Mouse (Mus musculus) megakaryocyte-erythroid progenitor cell, adult 5-6 weeks (primary cell): ENCODE results near the gene Hba-a1. TPM values are rescaled to one million over a fixed set of nuclear protein-coding genes. Genes with fewer than 3 reads are reported as not detected.
"Not testable (repeated sequence)": the region's sequence is repeated elsewhere in the genome, so short reads cannot be mapped to it uniquely, and the experiment has no call there.

ENCODE experiments used
- ATAC-seq: replicated peaks from 2 replicates; pipeline ENCODE4 v1.8.0; 2016; ENCODE audit warnings: mild to moderate bottlenecking, inconsistent platforms; ENCODE audit not compliant: severe bottlenecking, poor library complexity, low FRiP score, low TSS enrichment
- total RNA-seq, 2 experiments: library from RNA; stranded (forward) in 1 of 2; stranded (reverse) in 1 of 2; fragments of 200-1000, 215-1000 nt in 1 of 2; fragments of >200 nt in 1 of 2; fragmentation: Nextera tagmentation in 1 of 2; gene quantifications; 2 replicates each; pipeline ENCODE4 v1.2.3; 2014 to 2017

Hba-a1 gene
- total RNA-seq, 2 experiments from 2014 or later = 99.3 to 247 TPM

DNA sequence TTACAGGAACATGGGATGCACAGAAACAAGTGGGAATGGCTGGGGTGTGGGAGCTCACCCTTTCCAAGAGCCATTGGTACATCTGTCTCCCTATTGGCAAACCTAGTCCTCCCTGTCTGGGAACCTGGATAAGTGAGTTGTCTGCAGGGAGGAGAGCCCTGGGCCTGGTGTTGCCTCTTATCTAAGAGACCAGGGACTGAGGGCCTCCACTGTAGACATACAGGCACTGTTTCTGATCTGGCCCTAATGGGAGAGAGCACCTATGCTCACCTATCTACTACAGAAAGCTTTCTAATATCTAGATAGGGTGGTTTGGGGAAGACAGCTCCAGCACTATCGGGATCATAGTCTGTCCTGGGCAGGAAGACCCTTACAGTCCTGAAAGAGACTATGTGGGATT is 27.2 kb upstream of the Hba-a1 start:
- ATAC-seq = peak; percentile 97

DNA sequence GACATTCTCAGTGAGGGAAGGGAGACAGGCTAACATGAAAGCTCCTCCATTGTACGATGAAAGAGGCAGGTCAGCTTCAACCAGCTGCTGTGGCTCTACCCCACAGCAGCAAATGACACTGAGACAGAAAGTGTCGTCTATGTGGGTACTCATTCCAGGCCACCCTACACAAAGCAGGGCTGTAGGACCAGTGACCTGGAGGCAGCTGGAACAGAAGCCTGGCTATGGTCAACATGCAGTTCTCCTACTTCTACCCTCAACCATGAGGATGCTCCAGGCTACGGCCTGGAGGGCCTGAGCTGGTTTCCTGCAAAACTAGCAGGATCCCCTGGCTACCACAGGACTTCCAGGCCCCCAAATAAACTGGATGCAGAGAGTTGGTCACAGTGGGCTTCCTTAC is 26.7 kb upstream of the Hba-a1 start:
- peak; percentile 11; the same call in 1 of the 2 replicates for ATAC-seq

DNA sequence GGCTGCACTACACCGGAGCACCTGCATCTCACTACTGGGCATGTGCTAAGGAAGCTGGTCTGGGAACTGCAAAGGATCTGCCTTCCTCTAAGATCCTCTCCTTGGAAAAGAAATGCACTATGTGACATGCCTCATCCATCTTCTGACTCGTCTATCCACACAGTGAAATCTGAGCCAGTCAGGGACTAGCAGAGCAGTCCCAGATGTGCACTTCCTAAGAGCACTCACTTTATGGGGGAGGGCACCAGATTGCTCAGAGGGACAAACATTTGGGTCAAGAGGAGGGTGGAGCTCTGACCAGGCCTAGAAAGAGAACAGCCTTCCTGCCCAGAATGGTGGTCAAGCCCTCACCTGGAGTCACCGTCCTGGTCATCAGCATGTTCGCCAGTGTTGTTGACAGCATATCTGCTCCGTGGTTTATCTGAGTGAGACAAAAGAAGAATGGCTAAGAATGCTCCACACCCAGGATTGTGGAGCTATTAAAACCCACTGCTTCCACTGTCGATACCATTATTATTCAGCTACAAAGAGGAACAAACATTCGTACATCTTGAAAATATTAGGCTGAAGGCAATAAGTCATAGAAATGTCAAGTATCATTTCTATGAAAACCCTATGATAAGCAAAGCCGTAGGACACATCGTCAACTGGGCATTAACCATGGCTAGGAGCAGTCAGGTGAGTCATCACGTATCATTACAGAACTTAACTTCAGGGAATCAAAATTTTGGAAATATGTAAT is 20.5 kb upstream of the Hba-a1 start:
- no peak for ATAC-seq

DNA sequence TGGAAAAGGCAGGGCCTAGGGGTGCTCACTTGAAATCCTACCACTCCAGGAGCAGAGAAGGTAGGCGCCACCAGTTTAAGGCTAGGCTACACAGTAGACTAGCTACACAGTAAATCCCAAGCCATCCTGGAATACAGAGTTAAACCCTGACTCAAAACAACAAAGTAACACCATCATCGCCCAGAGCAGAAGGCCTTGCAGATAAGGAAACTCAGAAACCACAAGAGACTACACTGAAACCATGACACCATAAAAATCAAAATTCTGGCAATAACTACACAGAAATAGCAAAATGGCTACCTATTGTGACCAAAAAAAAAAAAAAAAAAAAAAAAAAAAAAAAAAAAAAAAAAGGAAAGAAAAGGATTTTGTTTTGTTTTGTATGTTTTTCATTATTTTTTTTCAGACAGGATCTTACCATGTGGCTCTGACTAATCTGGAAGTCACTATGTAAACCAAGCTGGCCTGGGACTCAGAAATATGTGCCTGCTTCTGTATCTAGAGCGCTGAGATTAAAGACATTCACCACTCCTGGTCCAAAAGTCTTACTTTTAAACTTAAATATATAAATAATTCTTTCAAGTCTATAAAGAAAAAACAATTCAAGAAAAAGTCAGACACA is 18.1 kb upstream of the Hba-a1 start:
- ATAC-seq = peak; percentile 78

DNA sequence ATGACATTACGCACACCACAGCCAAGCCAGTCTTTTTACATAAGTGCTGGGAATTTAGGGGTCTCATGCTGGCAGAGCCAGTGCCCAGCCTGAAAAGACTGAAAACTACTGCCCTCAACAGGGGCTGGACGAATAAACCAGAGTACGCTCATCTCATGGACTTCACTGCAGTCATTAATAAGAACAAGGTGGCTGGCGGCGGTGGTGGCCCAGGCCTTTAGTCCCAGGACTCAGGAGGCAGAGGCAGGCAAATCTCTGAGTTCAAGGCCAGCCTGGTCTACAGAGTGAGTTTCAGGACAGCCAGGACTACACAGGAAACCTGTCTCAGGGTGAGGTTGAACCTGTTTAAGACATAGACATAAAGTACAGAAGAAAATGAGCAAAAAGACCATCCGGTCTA is 17.1 kb upstream of the Hba-a1 start:
- no peak for ATAC-seq

DNA sequence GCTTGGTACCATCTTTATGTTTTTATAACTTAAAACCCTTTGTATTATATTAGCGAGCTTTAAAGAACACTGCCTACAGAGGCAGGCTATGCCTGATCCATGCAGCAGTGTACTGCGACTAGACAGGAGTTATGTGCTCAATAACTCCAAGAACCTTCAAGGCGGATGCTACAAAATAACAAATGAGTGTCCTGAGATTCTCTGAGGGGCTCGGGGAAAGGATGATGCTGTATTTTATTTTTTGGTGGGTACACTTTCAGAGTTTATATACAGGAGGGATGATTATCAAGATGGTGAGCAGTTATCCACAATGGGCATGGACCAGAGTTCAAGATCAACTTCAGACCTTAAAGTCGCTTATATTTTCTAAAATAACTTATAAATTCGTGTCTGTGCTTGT is 16.5 kb upstream of the Hba-a1 start:
- ATAC-seq = no peak

DNA sequence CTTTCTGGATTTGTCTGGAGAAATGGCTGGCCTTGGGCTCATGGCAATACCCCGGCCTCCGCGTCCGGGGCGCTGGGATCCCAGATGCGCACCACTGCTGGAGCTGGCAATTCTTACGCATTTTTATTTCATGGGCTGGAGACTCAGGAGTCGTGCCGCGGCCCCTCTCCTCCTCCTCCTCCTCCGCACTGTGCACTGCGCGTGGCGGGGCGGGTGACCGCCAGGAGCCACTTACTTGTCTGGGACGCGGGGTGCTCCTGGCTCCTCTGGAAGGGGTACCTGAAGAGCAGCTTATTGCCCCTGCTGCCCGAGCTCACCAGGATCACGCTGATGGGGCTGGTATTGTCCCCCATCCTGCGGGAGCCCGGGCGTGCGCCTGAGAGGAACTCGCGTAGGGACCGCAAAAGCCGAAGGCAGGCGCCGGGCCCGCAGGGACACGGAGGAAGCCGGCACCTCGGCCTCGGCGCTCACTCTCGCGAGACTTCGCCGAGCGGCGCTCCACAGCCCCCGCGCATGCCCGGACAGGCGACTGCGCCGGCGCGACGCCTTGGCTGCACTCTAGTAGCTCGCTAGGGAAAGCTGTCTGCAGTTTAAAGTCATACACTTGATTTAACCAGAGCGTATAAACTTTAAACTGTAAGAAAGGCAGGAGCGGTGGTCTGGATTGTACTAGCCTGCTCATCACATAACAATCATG is 16.0 kb upstream of the Hba-a1 start, which contains the start of gene Nprl3:
TSS of gene Nprl3 (minus strand) at position 520 of the 697 bp plus-strand sequence.
- ATAC-seq = peak; percentile 79

DNA sequence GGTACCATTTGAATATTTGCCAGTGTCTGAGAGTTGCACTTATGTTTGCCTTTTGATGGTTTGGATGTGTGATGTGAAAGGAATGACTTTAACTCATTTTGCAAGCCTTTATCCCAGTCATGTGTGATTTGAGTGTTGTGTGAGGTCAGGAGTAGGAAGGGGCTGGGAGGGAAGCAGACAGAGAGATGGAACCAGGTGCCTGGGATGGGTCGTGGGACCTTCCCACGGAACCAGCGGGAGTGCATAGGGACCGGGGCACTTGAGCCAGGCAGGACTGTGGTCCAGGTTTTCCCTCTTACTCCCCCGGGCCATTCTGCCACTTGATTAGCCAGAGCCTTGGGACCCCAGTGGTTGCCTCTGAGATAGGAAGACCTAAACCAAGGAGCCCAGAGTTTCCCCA is 15.3 kb upstream of the Hba-a1 start:
- no peak for ATAC-seq

DNA sequence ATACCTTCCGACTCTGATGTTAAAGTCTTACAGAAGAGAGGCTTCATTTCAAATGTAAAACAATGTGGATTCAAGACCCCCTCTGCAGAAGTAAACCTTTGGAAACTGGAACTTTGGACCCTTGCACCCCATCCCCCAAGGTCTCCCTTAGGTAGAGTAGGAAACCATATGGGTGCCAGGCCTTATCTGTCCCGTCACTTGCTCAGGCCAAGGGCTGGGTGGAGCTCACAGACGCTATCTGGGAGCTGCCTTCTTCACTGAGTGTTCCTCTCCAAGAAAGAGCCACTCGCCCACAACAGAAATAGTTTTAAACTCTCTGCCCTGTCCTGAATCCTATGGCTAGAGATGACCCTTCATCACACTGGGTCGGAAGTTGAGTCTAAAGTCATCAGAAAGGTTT is 14.4 kb upstream of the Hba-a1 start:
- peak; percentile 84 for ATAC-seq

DNA sequence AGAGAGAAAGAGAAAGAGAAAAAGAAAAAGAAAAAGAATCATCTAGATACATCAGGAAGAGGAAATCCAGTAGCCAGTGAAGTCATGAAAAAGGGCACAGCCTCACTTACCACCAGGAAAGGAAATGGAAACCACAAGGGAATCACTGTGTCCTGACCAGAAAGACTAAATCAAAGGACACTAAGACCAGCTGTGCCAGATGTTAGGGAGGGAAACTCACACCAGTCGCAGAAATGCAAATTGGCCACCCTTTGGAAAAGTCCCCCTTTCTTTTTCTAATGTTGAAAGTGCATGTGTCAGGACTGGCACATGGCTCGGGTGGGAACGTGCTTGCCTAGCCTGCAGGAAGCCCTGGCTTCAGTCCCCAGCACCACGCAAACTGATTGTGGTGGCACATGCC is 12.1 kb upstream of the Hba-a1 start:
- ATAC-seq = no peak

DNA sequence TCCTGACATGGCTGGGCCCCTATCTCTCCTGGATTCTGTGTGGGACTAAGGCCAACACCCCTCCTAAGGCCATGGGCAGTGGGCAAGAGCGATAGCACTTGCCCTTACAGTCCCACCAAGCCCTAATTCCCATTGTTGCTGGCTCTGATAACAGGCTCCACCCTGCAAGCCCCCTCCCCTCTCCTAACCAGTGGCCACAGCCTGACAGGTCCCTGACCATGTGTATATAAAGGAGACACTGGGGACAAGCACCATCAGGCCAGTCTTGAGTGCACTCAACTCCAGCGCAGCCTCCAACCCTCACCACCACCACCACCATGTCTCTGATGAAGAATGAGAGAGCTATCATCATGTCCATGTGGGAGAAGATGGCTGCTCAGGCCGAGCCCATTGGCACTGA is 7.0 kb upstream of the Hba-a1 start, which contains the start of gene Hba-x:
TSS of gene Hba-x (plus strand) at position 54 of the 400 bp plus-strand sequence.
- no peak for ATAC-seq

DNA sequence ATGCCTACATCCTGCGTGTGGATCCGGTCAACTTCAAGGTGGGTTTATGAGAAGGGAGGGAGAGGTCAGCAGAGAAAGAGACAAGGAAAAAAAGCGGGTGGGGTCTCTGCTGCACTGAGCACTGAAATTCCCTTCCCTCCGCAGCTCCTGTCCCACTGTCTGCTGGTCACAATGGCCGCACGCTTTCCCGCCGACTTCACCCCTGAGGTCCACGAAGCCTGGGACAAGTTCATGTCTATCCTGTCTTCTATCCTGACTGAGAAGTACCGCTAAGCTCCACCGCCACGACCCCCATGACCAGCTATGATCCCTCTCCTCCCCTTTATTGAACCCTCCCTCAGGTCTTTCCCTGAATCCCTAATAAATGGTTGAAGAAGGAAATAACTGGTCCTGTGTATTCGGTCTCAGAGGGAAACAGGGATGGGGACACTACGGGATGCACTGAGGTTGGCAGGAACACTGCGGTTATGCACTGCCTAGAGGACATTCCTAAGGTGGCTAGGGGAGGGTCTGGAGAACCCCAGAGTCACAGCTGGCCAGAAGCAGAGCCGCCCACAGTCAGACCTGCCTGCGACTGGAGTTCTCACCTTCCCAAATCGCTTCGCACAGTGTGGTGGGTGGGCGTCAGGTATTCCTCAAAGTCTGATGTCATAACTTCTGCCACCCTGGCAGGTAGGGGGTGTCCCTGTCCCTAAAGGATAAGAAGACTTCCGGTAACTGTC is 5.4 kb upstream of the Hba-a1 start:
- no peak for ATAC-seq

DNA sequence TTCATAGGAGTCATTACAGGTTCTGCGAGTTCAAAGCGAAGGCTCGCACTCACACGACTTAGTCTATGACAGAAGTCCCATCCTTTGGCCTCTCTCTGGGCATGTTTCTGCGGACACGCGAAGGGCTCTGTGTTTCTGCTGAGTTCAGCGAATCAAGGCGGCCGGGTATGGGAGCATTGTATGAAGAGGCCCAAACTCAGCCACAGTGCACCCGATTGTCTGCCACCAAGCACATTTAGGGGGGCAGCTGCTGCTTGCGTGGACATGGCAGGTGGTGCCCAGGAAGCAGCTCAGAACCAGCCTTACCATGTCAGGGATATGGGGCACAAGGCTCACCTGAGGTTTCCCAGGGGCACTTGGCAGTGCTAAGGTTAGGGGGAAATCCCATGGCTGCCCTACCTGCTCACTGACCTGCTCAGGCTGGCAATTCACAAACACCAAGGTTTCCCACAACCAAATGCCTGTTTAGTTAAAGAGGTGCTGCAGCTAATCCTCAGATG is 4.8 kb upstream of the Hba-a1 start:
- ATAC-seq = no peak

DNA sequence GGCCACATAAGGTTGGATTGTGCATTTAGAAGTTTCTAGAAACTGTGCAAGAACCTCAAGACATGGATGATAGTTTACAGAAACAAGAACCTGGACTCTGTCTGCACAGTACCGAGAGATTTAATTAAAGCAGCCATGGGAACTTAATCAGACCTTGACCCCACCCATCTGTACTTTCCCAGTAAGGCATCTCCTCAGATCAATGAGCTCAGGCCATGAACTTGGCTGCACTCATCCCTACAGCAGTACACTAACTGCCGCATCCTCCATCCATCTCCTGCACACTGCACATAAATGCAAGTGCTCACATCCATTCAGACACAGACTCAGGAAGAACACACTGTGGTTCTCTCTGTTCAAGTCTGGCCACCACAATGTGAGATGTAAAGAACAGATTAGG is 2.7 kb upstream of the Hba-a1 start:
- ATAC-seq = no peak

DNA sequence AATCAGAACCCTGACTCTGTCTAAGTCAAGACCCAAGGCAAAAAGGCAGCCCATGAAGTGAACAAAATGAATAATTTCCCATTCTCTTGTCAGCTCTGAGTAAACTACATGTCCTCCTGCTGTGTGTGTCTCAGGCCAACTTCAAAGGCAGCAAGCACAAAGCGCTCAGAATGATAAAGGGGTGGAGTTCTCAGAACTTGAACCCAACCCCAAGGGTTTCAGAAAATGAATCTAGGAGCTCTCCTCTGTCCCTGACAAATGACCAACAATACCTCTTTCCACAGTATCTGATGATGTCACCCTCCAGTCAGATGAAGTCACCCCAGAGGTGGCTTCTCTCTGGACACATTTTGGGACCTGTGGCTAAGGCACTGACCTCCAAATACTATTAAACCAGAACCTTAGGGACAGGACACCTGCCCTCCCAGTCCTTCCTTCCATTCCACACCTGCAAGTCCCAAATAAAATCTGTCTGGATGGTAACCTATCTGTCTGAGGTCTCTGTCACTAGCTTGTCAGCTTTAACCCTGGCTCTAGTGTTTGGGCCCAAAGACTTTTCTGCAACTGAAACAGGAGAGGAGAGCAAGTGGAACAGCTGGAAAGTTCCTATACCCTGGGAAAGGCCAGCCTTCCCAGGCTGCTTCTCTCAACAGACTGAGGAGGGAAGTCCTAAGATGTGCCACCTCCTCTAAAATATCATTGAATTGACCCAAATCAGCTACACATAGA is 1.7 kb upstream of the Hba-a1 start:
- no peak for ATAC-seq

DNA sequence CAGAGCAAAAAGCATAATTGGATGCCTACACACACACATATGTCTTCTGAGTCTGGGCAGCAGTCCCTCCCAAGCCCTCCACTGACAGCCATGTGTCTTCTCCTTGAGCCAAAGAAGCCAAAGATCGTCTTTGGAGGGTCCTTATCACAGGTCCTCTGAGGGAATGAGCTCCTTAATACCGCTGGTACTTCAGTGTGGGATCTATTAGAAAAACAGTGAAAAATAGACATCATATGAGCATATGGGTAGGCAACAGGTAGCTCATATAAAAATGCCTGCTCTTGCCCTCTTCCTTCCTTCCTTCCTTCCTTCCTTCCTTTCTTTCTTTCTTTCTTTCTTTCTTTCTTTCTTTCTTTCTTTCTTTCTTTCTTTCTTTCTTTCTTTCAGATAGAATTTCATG is 1.3 kb downstream of the Hba-a1 start:
- ATAC-seq = not testable (repeated sequence)

DNA sequence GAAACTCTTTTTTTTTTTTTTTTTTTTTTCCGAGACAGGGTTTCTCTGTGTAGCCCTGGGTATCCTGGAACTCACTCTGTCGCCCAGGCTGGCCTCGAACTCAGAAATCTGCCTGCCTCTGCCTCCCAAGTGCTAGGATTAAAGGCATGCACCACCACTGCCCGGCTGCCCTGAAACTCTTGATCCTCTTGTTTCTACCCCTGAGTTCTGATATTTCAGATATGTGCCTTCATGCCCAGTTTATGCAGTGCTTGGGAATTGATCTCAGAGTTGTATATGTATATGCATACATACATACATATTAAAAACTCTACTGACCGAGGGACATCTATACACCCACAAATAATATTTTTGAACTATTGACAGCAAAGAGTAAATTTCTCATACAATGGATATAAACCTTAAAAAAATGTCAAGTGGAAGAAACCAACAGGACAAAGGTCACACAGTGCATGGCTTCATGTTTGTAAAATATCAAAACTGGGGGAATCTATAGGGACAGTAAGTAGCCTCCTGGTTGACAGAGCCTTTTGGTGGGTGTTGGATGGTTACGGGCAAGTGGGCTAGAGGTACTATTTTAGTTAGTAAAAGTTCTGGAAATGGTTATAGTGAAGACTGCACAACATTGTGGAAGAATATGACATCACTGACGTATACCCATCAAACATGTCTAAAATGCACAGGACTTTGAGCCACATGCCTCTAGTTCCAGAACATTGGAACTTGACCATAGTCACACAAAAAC is 1.9 kb downstream of the Hba-a1 start:
- ATAC-seq = no peak

DNA sequence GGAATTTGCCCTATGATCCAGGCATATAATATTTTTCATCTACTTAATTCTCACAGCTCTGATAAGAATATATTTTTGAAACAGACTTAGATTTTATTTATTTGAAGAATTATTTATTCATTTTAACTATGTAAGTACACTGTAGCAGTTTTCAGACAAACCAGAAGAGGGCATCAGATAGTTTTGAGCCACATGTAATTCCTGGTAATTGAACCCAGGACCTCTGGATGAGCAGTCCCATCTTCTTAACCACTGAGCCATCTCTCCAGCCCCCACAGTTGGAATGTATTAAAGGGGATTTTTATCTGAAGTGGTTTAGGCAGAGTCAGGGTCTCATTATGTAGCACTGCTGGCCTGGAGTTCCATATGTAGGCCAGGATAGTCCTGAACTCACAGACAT is 2.6 kb downstream of the Hba-a1 start:
- not testable (repeated sequence) for ATAC-seq
